Mouse (Mus musculus) bone marrow, adult 2 months (tissue): ENCODE measurements around the gene Bcl2l12.

Experiments
- CTCF ChIP-seq: fragments of 200-500 bp; IDR thresholded peaks from 2 replicates; pipeline ENCODE4 v1.5.1; 2011; ENCODE audit warnings: low read length, control low read depth; ENCODE audit not compliant: control insufficient read depth, insufficient read depth
- POLR2A ChIP-seq: fragments of 200-500 bp; IDR thresholded peaks from 2 replicates; pipeline ENCODE4 v1.6.1; 2011; ENCODE audit warnings: low read depth, mild to moderate bottlenecking, control low read depth, low read length, borderline replicate concordance; ENCODE audit not compliant: control insufficient read depth

- no peak for TF ChIP-seq POLR2A
- TF ChIP-seq CTCF: no peak
Measured at GRCm38 (mm10) chr7:45007846-45008245, 9.3 kb upstream of the Bcl2l12 start.
